Mouse (Mus musculus): Measurements from ENCODE around the gene Krt20. TPM values are rescaled to one million over a fixed set of nuclear protein-coding genes. Genes with fewer than 3 reads are reported as not detected.
A peak's percentile ranks its signal among the peaks of the same experiment; 100 is the strongest.

Krt20 gene
- polyA plus RNA-seq, 1 experiment from 2014 or later: 0.70 TPM

GRCm38 (mm10) chr11:99391375-99391774 is 46.6 kb downstream of the Krt20 start:
- Histone ChIP-seq H3K4me1 (ENCODE audit: control insufficient read depth in 2 of 2, insufficient read depth in 2 of 2, low read length in 2 of 2) (no peaks in the 10 kb centered on the region), H3K9me3 (ENCODE audit: control insufficient read depth, low read length) (no peaks in the 10 kb centered on the region), H3K4me2 (ENCODE audit: low read length) (no peak overlapping the region), H3K4me3 (ENCODE audit: control insufficient read depth in 1 of 2, insufficient read depth in 1 of 2, low read depth in 1 of 2, low read length in 2 of 2) (no peak overlapping the region), H3K9ac (ENCODE audit: low read length) (no peak overlapping the region), H3K36me3 (ENCODE audit: control insufficient read depth, insufficient read depth, low read length) (no peaks in the 10 kb centered on the region), H3K27me3 (ENCODE audit: control insufficient read depth, insufficient read depth, low read length) (no peaks in the 10 kb centered on the region; the same call in 1 of the 2 replicates), H3K27ac (replicated peaks in 1 of 2; ENCODE audit: control insufficient read depth in 1 of 2, insufficient read depth in 1 of 2, low read depth in 2 of 2, low read length in 2 of 2) (no peak overlapping the region)
- WGBS: 70% methylated on average over 6 of the region's 6 CpGs
- no peak for ATAC-seq (ENCODE audit: insufficient number of reproducible peaks, insufficient read depth, low FRiP score, low read depth)

GRCm38 (mm10) chr11:99390866-99391265 is 47.1 kb downstream of the Krt20 start:
- Histone ChIP-seq H3K4me3 (ENCODE audit: control insufficient read depth in 1 of 2, insufficient read depth in 1 of 2, low read depth in 1 of 2, low read length in 2 of 2) (no peak overlapping the region), H3K36me3 (ENCODE audit: control insufficient read depth, insufficient read depth, low read length) (no peaks in the 10 kb centered on the region), H3K4me1 (ENCODE audit: control insufficient read depth in 2 of 2, insufficient read depth in 2 of 2, low read length in 2 of 2) (no peaks in the 10 kb centered on the region), H3K9ac (ENCODE audit: low read length) (no peak overlapping the region), H3K9me3 (ENCODE audit: control insufficient read depth, low read length) (no peaks in the 10 kb centered on the region), H3K4me2 (ENCODE audit: low read length) (no peak overlapping the region), H3K27ac (replicated peaks in 1 of 2; ENCODE audit: control insufficient read depth in 1 of 2, insufficient read depth in 1 of 2, low read depth in 2 of 2, low read length in 2 of 2) (no peak overlapping the region), H3K27me3 (ENCODE audit: control insufficient read depth, insufficient read depth, low read length) (no peaks in the 10 kb centered on the region; the same call in 1 of the 2 replicates)
- ATAC-seq (ENCODE audit: insufficient number of reproducible peaks, insufficient read depth, low FRiP score, low read depth): no peak
- 55% methylated on average over 7 of the region's 7 CpGs for WGBS

GRCm38 (mm10) chr11:99389264-99389663 is 48.7 kb downstream of the Krt20 start, which contains the start of gene Krt10:
Gene Krt10, minus strand, starts transcription at chr11:99389364.
- no peak within 1 kb of the TSS for H3K4me3 ChIP-seq (ENCODE audit: control insufficient read depth in 1 of 2, insufficient read depth in 1 of 2, low read depth in 1 of 2, low read length in 2 of 2)
- no peak within 1 kb of the TSS for H3K9ac ChIP-seq (ENCODE audit: low read length)
- no peak within 1 kb of the TSS for H3K27ac ChIP-seq (replicated peaks in 1 of 2; ENCODE audit: control insufficient read depth in 1 of 2, insufficient read depth in 1 of 2, low read depth in 2 of 2, low read length in 2 of 2)
- H3K27me3 ChIP-seq (ENCODE audit: control insufficient read depth, insufficient read depth, low read length): no peaks in the 10 kb centered on the region; the same call in 1 of the 2 replicates
- no peaks in the 10 kb centered on the region for H3K36me3 ChIP-seq (ENCODE audit: control insufficient read depth, insufficient read depth, low read length)
- no peak for ATAC-seq (ENCODE audit: insufficient number of reproducible peaks, insufficient read depth, low FRiP score, low read depth)
- H3K4me2 ChIP-seq (ENCODE audit: low read length): no peak within 1 kb of the TSS
- WGBS: 72% methylated on average over 4 of the region's 4 CpGs
- H3K4me1 ChIP-seq (ENCODE audit: control insufficient read depth in 2 of 2, insufficient read depth in 2 of 2, low read length in 2 of 2): no peaks in the 10 kb centered on the region
- no peaks in the 10 kb centered on the region for H3K9me3 ChIP-seq (ENCODE audit: control insufficient read depth, low read length)

GRCm38 (mm10) chr11:99388661-99389060 is 49.3 kb downstream of the Krt20 start:
- ATAC-seq (ENCODE audit: insufficient number of reproducible peaks, insufficient read depth, low FRiP score, low read depth): no peak
- Histone ChIP-seq H3K9me3 (ENCODE audit: control insufficient read depth, low read length) (no peaks in the 10 kb centered on the region), H3K4me1 (ENCODE audit: control insufficient read depth in 2 of 2, insufficient read depth in 2 of 2, low read length in 2 of 2) (no peaks in the 10 kb centered on the region), H3K27me3 (ENCODE audit: control insufficient read depth, insufficient read depth, low read length) (peaks cover 5% of the 10 kb centered on the region), H3K27ac (replicated peaks in 1 of 2; ENCODE audit: control insufficient read depth in 1 of 2, insufficient read depth in 1 of 2, low read depth in 2 of 2, low read length in 2 of 2) (no peak overlapping the region), H3K4me2 (ENCODE audit: low read length) (no peak overlapping the region), H3K4me3 (ENCODE audit: control insufficient read depth in 1 of 2, insufficient read depth in 1 of 2, low read depth in 1 of 2, low read length in 2 of 2) (no peak overlapping the region), H3K9ac (ENCODE audit: low read length) (no peak overlapping the region), H3K36me3 (ENCODE audit: control insufficient read depth, insufficient read depth, low read length) (no peaks in the 10 kb centered on the region)
- 91% methylated on average over 18 of the region's 18 CpGs for WGBS

- Histone ChIP-seq H3K9ac (ENCODE audit: low read length) (peak overlapping the region; percentile 75), H3K4me1 (ENCODE audit: control insufficient read depth in 2 of 2, insufficient read depth in 2 of 2, low read length in 2 of 2) (no peaks in the 10 kb centered on the region), H3K36me3 (ENCODE audit: control insufficient read depth, insufficient read depth, low read length) (no peaks in the 10 kb centered on the region), H3K4me3 (ENCODE audit: control insufficient read depth in 1 of 2, insufficient read depth in 1 of 2, low read depth in 1 of 2, low read length in 2 of 2) (peak overlapping the region; percentile 64 to 75), H3K27ac (replicated peaks in 1 of 2; ENCODE audit: control insufficient read depth in 1 of 2, insufficient read depth in 1 of 2, low read depth in 2 of 2, low read length in 2 of 2) (peak overlapping the region; percentile 97), H3K27me3 (ENCODE audit: control insufficient read depth, insufficient read depth, low read length) (peaks cover 22% of the 10 kb centered on the region), H3K4me2 (ENCODE audit: low read length) (peak overlapping the region; percentile 66), H3K9me3 (ENCODE audit: control insufficient read depth, low read length) (no peaks in the 10 kb centered on the region)
- peak; percentile 64 for ATAC-seq (ENCODE audit: insufficient number of reproducible peaks, insufficient read depth, low FRiP score, low read depth)
- 2% methylated on average over 71 of the region's 71 CpGs for WGBS
Observed at GRCm38 (mm10) chr11:99385813-99386721, 51.9 kb downstream of the Krt20 start.

GRCm38 (mm10) chr11:99379568-99379967 is 58.4 kb downstream of the Krt20 start:
- H3K36me3 ChIP-seq (ENCODE audit: control insufficient read depth, insufficient read depth, low read length): no peaks in the 10 kb centered on the region
- H3K27me3 ChIP-seq (ENCODE audit: control insufficient read depth, insufficient read depth, low read length): peaks cover 26% of the 10 kb centered on the region
- H3K9me3 ChIP-seq (ENCODE audit: control insufficient read depth, low read length): no peaks in the 10 kb centered on the region
- no peak overlapping the region for H3K4me2 ChIP-seq (ENCODE audit: low read length)
- no peak overlapping the region for H3K4me3 ChIP-seq (ENCODE audit: control insufficient read depth in 1 of 2, insufficient read depth in 1 of 2, low read depth in 1 of 2, low read length in 2 of 2)
- 23% methylated on average over 5 of the region's 5 CpGs for WGBS
- no peak overlapping the region for H3K9ac ChIP-seq (ENCODE audit: low read length)
- H3K4me1 ChIP-seq (ENCODE audit: control insufficient read depth in 2 of 2, insufficient read depth in 2 of 2, low read length in 2 of 2): no peaks in the 10 kb centered on the region
- H3K27ac ChIP-seq (replicated peaks in 1 of 2; ENCODE audit: control insufficient read depth in 1 of 2, insufficient read depth in 1 of 2, low read depth in 2 of 2, low read length in 2 of 2): no peak overlapping the region
- ATAC-seq (ENCODE audit: insufficient number of reproducible peaks, insufficient read depth, low FRiP score, low read depth): no peak
